ENCODE assay signal across 21 mouse cellular contexts in genomic region chr6:124679486-124679885, GRCm38 (mm10). TPM values are rescaled to one million over a fixed set of nuclear protein-coding genes. Genes with fewer than 3 reads are reported as not detected.
"Had no signal": no experiment of that assay in that cellular context is flagged by ENCODE, and none has a peak within 500 bp of the region (broad histone marks: within the 10 kb centered on the region; RNA-seq: fewer than 3 reads in every experiment).

No protein-coding gene starts in this region.

- H3K9ac ChIP-seq: limb, embryonic 13.5 days; liver, embryonic 15.5 days had no signal

- H3K4me1 ChIP-seq: limb, embryonic 10.5 days; limb, embryonic 13.5 days had no signal

- DNase-seq: kidney, adult 8-10 months; layer of hippocampus, postnatal 36 days; lung, adult 2 months; lung, postnatal 14 days; lung, postnatal 4 days; midbrain, embryonic 14.5 days; thymus, adult 2 months; thymus, postnatal 14 days; thymus, postnatal 4 days had no signal

- H3K27ac ChIP-seq: limb, embryonic 10.5 days; limb, embryonic 13.5 days; liver, embryonic 15.5 days; stomach, postnatal 0 days had no signal

- H3K9me3 ChIP-seq: limb, embryonic 10.5 days; limb, embryonic 13.5 days; liver, embryonic 15.5 days had no signal

- H3K27me3 ChIP-seq: limb, embryonic 13.5 days; liver, embryonic 15.5 days had no signal

- H3K4me2 ChIP-seq: limb, embryonic 13.5 days; liver, embryonic 11.5 days; liver, embryonic 15.5 days; midbrain, embryonic 11.5 days had no signal

- H3K4me3 ChIP-seq: limb, embryonic 10.5 days; limb, embryonic 13.5 days; liver, embryonic 15.5 days had no signal

RNA-seq across cellular contexts. Expression of gene C1s2, which starts 43.6 kb away (rescaled TPM):
- total RNA-seq: megakaryocyte progenitor cell, adult 5-6 weeks; megakaryocyte-erythroid progenitor cell, adult 5-6 weeks; midbrain, postnatal 0 days had no signal
- polyA plus RNA-seq: intestine, embryonic 14.5 days; limb, embryonic 10.5 days; limb, embryonic 13.5 days; liver, embryonic 11.5 days; liver, embryonic 15.5 days; midbrain, embryonic 11.5 days; neural tube, embryonic 11.5 days; stomach, embryonic 14.5 days had no signal
